Mouse (Mus musculus): Measurements from ENCODE around the gene Atf6. TPM values are rescaled to one million over a fixed set of nuclear protein-coding genes. Genes with fewer than 3 reads are reported as not detected.

Gene Atf6
- polyA plus RNA-seq, 1 experiment from 2014 or later: 11.5 TPM

DNA sequence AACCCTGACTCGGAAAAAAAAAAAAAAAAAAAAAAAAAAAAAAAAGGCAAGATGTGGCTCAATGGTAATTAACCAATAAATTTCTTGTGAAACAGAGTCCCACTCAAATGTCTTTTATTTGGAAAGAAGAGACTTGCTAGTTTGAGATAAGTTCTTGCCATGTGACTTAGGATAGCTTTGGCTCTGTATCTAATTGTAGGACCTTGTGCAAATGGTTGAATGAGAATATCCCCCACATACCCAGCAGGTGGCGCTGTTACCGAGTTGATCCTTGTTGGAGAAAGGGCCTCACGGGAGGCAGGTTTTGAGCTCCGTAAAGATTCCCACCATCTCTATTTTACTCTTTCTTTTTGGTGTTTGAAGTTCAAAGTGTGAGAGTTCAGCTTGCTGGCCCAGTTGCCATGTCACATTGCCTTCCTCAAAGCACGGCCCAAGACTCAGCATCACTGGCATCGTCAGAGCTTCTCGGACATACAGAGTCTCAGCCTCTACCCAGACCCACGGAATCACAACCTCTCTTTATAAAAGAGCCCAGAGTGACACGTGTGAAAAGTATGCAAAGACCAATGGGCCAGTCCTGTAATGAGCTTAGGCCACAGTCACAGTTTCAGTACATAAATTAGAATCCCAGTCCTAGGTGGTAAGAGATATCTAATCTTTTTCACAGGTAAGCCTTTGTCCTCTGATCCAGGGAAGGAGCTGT lies 34.1 kb upstream of the Atf6 start:
- H3K4me1 ChIP-seq (replicated peaks; ENCODE audit: control insufficient read depth, insufficient read depth, low read length): no peaks in the 10 kb centered on the region
- peaks cover 20% of the 10 kb centered on the region for H3K27me3 ChIP-seq (replicated peaks; ENCODE audit: control insufficient read depth, insufficient read depth, low read length)
- H3K9ac ChIP-seq (ENCODE audit: low read depth, low read length): no peak overlapping the region
- H3K27ac ChIP-seq (ENCODE audit: low read depth, low read length): no peak overlapping the region
- peak; percentile 81 for DNase-seq (ENCODE audit: low spot score)
- no peaks in the 10 kb centered on the region for H3K36me3 ChIP-seq (ENCODE audit: control insufficient read depth, insufficient read depth, low read length)
- peak overlapping the region; percentile 27; the same call in 1 of the 2 replicates for H3K4me3 ChIP-seq (ENCODE audit: low read depth, low read length)
- H3K4me2 ChIP-seq: peak overlapping the region; percentile 63
- WGBS: 35% methylated on average over 10 of the region's 10 CpGs
- no peaks in the 10 kb centered on the region for H3K9me3 ChIP-seq (ENCODE audit: control insufficient read depth, low read length)
- peak; percentile 74 for ATAC-seq (replicated peaks; ENCODE audit: low FRiP score)

DNA sequence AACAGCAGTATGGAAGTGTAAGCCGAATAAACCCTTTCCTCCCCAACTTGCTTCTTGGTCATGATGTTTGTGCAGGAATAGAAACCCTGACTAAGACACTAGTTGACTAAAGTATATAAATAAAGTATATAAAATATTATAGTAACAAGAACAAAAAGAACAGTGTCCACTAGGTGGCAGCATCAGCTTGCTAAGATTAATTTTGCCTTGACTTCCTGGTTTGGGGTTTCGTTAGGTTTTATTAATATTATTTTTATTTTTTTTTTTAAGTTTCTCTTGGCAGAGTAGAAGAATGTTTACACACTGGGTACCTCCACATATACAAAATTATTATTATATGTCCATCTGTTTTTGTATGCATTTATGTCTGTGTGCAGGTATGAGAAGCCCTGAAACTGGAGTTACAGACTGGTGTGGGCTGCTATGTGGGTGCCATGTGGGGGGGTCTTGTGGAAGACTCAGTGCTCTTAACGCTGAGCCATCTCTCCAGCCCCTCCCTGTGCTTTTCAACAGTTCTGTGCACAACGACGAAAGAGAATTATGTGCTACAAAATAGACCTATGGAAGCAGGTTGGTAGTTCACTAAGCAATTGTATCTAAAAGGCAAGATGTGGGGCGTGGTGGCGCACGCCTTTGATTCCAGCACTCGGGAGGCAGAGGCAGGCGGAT lies 33.4 kb upstream of the Atf6 start:
- no peak overlapping the region for H3K9ac ChIP-seq (ENCODE audit: low read depth, low read length)

DNA sequence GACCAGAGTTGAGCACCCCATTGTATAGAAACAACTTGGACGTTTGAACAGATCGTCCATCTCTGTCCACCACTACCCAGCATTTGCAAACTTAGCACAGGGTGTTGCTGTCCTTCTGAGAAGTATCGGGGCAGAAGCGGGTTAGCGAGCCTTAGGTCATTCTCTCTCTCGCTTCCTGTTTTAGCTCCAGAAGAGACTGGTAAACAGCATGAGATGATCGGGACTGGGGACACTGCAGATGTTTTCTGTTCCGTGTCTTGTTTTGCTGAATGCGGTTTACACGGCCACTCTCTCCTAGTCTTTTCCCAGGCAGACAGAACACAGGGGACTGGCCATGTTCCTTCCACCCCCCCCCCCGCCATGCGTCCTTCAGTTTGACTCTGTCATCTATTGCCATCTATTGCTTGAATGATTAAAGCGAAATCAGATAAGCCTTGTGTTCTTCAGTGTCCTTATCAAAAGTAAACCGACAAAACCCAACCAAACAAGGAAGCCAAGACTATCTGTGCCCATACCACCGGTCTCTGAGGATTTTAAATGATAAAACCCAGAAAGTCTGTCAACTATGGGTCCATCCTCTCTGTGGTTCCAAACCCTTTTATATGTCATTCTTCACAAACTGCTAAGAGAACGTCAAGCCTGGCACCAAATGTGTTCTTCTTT lies 31.0 kb upstream of the Atf6 start:
- H3K9me3 ChIP-seq (ENCODE audit: control insufficient read depth, low read length): no peaks in the 10 kb centered on the region
- no peaks in the 10 kb centered on the region for H3K4me1 ChIP-seq (replicated peaks; ENCODE audit: control insufficient read depth, insufficient read depth, low read length)
- H3K27me3 ChIP-seq (replicated peaks; ENCODE audit: control insufficient read depth, insufficient read depth, low read length): peaks cover 5% of the 10 kb centered on the region; the same call in 1 of the 2 replicates
- no peak for ATAC-seq (replicated peaks; ENCODE audit: low FRiP score)
- no peak overlapping the region for H3K27ac ChIP-seq (ENCODE audit: low read depth, low read length)
- no peaks in the 10 kb centered on the region for H3K36me3 ChIP-seq (ENCODE audit: control insufficient read depth, insufficient read depth, low read length)
- H3K4me2 ChIP-seq: no peak overlapping the region
- H3K4me3 ChIP-seq (ENCODE audit: low read depth, low read length): no peak overlapping the region
- no peak for DNase-seq (ENCODE audit: low spot score)
- H3K9ac ChIP-seq (ENCODE audit: low read depth, low read length): no peak overlapping the region
- WGBS: 45% methylated on average over 16 of the region's 16 CpGs

More for the DNA sequence above, 33.4 kb upstream of the Atf6 start:
- H3K27ac ChIP-seq (ENCODE audit: low read depth, low read length): no peak overlapping the region
- peak overlapping the region; percentile 63 for H3K4me2 ChIP-seq
- peak; percentile 51 for DNase-seq (ENCODE audit: low spot score)
- no peaks in the 10 kb centered on the region for H3K36me3 ChIP-seq (ENCODE audit: control insufficient read depth, insufficient read depth, low read length)
- H3K9me3 ChIP-seq (ENCODE audit: control insufficient read depth, low read length): no peaks in the 10 kb centered on the region
- H3K4me3 ChIP-seq (ENCODE audit: low read depth, low read length): peak overlapping the region; percentile 27
- H3K4me1 ChIP-seq (replicated peaks; ENCODE audit: control insufficient read depth, insufficient read depth, low read length): no peaks in the 10 kb centered on the region
- peak; percentile 32 for ATAC-seq (replicated peaks; ENCODE audit: low FRiP score)
- 27% methylated on average over 10 of the region's 10 CpGs for WGBS
- peaks cover 13% of the 10 kb centered on the region for H3K27me3 ChIP-seq (replicated peaks; ENCODE audit: control insufficient read depth, insufficient read depth, low read length)

DNA sequence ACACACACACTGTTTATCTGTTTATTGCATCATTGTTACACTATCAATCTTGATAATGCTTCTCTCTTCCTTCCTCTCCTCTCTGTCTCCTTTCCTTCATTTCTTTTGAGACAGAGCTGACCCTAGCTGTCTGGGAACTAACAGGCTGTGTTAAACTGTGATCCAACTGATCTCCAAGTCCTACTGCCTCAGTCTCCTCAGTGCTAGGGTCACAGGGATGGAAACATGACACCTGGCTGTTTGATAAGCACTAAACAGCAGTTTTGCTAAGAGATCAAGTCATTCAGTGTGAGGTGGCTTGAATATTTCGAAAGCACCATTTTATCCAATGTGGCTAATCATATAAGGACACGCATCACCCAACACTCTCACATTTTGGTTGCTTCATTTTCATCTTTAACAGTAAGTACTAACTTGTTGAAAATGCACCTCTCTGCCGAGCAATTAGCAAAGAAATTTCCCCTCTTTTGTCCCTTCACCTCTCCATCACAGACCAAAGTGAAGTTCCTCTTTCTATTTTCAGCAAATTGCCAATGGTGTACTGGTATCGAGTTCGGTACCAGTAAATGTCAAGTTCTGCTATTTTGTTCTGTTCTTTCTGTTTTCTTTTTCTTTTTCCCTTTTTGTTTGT lies 29.2 kb upstream of the Atf6 start:
- no peaks in the 10 kb centered on the region for H3K36me3 ChIP-seq (ENCODE audit: control insufficient read depth, insufficient read depth, low read length)
- H3K4me1 ChIP-seq (replicated peaks; ENCODE audit: control insufficient read depth, insufficient read depth, low read length): no peaks in the 10 kb centered on the region
- ATAC-seq (replicated peaks; ENCODE audit: low FRiP score): no peak
- 0 out of 2 replicates have a peak, but pooled peaks cover 3% of the 10 kb centered on the region for H3K27me3 ChIP-seq (replicated peaks; ENCODE audit: control insufficient read depth, insufficient read depth, low read length)
- DNase-seq (ENCODE audit: low spot score): no peak
- no peak overlapping the region for H3K4me3 ChIP-seq (ENCODE audit: low read depth, low read length)
- H3K9ac ChIP-seq (ENCODE audit: low read depth, low read length): no peak overlapping the region
- H3K9me3 ChIP-seq (ENCODE audit: control insufficient read depth, low read length): no peaks in the 10 kb centered on the region
- WGBS: 51% methylated on average over 5 of the region's 5 CpGs
- H3K4me2 ChIP-seq: no peak overlapping the region
- no peak overlapping the region for H3K27ac ChIP-seq (ENCODE audit: low read depth, low read length)

DNA sequence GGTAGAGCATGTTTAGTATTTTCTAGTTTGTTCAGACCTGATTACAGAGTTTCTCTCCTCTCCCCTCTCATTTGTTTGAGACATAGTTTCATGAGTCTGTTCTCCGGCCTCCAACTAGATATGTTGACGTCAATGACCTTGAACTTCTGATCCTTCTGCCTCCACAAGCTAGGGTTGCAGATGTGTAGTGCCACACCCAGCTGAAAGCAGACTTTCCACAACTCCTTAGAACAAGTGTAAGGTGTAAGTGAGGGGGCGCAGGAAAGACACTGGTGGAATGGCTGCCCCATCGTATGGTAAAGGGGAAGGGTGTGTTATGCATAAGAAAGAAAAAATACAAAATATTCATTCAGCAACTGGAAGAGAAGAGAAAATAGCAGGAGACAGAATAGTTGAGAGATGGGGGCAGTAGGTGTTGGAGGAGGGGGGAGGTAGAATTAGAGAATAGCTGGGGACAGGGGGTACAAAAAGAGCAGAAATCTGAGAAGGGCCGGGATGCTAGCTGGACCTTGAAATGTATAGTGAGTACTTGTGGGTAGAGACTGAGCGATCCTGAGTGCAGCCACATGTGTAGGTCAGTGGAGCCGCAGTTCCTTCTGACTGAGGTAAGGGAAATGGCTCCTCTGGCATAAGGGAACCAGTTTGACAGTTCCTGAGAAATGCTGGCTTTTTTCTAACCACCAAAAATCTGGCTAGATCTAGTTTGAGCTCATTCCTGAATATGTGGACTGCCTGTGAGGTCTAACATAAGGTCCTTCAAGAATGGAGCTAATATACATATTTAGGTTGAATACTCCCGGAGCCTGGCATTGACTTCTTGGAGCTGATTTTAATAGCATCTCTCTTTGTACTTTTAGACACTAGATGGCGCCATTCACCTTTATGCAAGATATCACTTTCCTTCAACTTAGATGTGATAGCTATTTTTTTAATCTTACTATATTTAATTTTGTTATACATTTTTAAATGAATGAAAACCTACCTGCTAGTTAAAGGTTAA lies 27.3 kb upstream of the Atf6 start:
- no peaks in the 10 kb centered on the region for H3K4me1 ChIP-seq (replicated peaks; ENCODE audit: control insufficient read depth, insufficient read depth, low read length)
- 56% methylated on average over 9 of the region's 9 CpGs for WGBS
- no peak overlapping the region for H3K9ac ChIP-seq (ENCODE audit: low read depth, low read length)
- H3K36me3 ChIP-seq (ENCODE audit: control insufficient read depth, insufficient read depth, low read length): no peaks in the 10 kb centered on the region
- no peaks in the 10 kb centered on the region for H3K9me3 ChIP-seq (ENCODE audit: control insufficient read depth, low read length)
- DNase-seq (ENCODE audit: low spot score): no peak
- H3K27ac ChIP-seq (ENCODE audit: low read depth, low read length): no peak overlapping the region
- 0 out of 2 replicates have a peak, but pooled peaks cover 3% of the 10 kb centered on the region for H3K27me3 ChIP-seq (replicated peaks; ENCODE audit: control insufficient read depth, insufficient read depth, low read length)
- ATAC-seq (replicated peaks; ENCODE audit: low FRiP score): no peak
- H3K4me3 ChIP-seq (ENCODE audit: low read depth, low read length): no peak overlapping the region
- H3K4me2 ChIP-seq: no peak overlapping the region

DNA sequence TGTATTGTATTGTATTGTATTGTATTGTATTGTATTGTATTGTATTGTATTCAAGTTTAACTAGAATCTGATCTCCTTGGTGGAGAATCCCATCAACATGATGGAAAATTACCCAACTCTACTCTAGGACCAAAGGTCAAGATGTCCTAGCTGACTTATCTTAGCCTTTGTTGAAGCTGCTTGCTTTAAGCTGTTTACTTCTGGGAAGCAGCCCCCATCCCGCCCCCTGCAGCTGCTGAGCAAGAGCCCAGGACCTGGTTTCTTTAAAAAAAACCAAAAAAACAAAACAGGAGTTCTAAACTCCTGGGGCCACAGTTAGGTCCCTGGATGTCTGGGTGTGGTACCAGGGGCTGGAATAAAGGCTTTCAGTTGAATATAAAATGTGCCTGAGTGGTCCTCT lies 24.7 kb upstream of the Atf6 start:
- no peaks in the 10 kb centered on the region for H3K9me3 ChIP-seq (ENCODE audit: control insufficient read depth, low read length)
- H3K9ac ChIP-seq (ENCODE audit: low read depth, low read length): no peak overlapping the region
- no peak for DNase-seq (ENCODE audit: low spot score)
- no peak overlapping the region for H3K27ac ChIP-seq (ENCODE audit: low read depth, low read length)
- no peak for ATAC-seq (replicated peaks; ENCODE audit: low FRiP score)
- WGBS: 70% methylated on average over 1 of the region's 1 CpGs
- no peak overlapping the region for H3K4me2 ChIP-seq
- no peaks in the 10 kb centered on the region for H3K4me1 ChIP-seq (replicated peaks; ENCODE audit: control insufficient read depth, insufficient read depth, low read length)
- H3K4me3 ChIP-seq (ENCODE audit: low read depth, low read length): no peak overlapping the region
- H3K27me3 ChIP-seq (replicated peaks; ENCODE audit: control insufficient read depth, insufficient read depth, low read length): no peaks in the 10 kb centered on the region
- no peaks in the 10 kb centered on the region for H3K36me3 ChIP-seq (ENCODE audit: control insufficient read depth, insufficient read depth, low read length)

DNA sequence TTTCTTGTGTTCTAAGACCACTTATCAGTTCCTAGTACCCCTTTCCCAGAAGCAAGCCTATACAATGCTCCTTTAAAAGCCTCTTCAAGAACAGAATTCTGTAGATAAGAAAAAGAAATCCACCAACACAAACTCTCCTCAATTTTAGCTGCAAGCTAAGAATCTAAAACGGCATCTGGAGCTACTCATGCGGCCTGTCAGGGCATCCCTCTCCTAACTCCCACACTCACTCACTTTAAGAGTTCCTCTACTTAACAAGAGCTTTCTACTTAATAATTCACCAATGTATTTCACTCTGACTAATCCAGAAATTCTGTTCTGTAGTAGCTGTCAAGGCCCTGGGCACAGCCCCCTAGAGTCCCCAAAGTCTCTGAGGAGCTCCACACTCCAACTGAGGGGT lies 24.1 kb upstream of the Atf6 start:
- H3K36me3 ChIP-seq (ENCODE audit: control insufficient read depth, insufficient read depth, low read length): no peaks in the 10 kb centered on the region
- no peaks in the 10 kb centered on the region for H3K4me1 ChIP-seq (replicated peaks; ENCODE audit: control insufficient read depth, insufficient read depth, low read length)
- H3K4me2 ChIP-seq: no peak overlapping the region
- no peaks in the 10 kb centered on the region for H3K27me3 ChIP-seq (replicated peaks; ENCODE audit: control insufficient read depth, insufficient read depth, low read length)
- DNase-seq (ENCODE audit: low spot score): no peak
- H3K4me3 ChIP-seq (ENCODE audit: low read depth, low read length): no peak overlapping the region
- no peaks in the 10 kb centered on the region for H3K9me3 ChIP-seq (ENCODE audit: control insufficient read depth, low read length)
- H3K9ac ChIP-seq (ENCODE audit: low read depth, low read length): no peak overlapping the region
- WGBS: 49% methylated on average over 2 of the region's 2 CpGs
- H3K27ac ChIP-seq (ENCODE audit: low read depth, low read length): no peak overlapping the region
- no peak for ATAC-seq (replicated peaks; ENCODE audit: low FRiP score)

DNA sequence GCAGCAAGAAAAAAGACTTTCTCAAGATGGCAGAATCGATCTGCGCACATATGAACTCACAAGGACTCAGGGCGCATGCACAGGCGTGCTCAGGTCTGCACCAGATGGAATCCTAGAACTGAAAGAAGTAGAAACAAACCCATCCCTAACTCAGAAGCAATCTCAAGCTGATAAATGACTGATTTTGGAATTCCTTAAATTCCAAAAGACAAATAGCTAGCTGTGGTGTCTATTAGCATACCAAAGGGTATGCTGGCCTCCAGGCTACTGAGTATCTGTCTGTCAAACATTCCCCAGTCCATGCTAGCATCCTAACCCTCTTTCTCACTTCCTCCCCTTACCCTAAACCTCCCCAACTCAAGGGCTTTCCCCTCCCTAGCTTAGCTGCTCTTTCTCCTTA lies 21.7 kb upstream of the Atf6 start:
- 71% methylated on average over 4 of the region's 4 CpGs for WGBS
- no peaks in the 10 kb centered on the region for H3K36me3 ChIP-seq (ENCODE audit: control insufficient read depth, insufficient read depth, low read length)
- no peak overlapping the region for H3K4me3 ChIP-seq (ENCODE audit: low read depth, low read length)
- H3K27ac ChIP-seq (ENCODE audit: low read depth, low read length): no peak overlapping the region
- no peak overlapping the region for H3K4me2 ChIP-seq
- ATAC-seq (replicated peaks; ENCODE audit: low FRiP score): no peak
- H3K9ac ChIP-seq (ENCODE audit: low read depth, low read length): no peak overlapping the region
- peaks cover 9% of the 10 kb centered on the region for H3K4me1 ChIP-seq (replicated peaks; ENCODE audit: control insufficient read depth, insufficient read depth, low read length)
- no peak for DNase-seq (ENCODE audit: low spot score)
- no peaks in the 10 kb centered on the region for H3K27me3 ChIP-seq (replicated peaks; ENCODE audit: control insufficient read depth, insufficient read depth, low read length)
- H3K9me3 ChIP-seq (ENCODE audit: control insufficient read depth, low read length): no peaks in the 10 kb centered on the region
